Mouse (Mus musculus) heart, embryonic 15.5 days (tissue): ENCODE measurements around the gene Tmem186. TPM values are rescaled to one million over a fixed set of nuclear protein-coding genes. Genes with fewer than 3 reads are reported as not detected.

ENCODE experiments used
- ATAC-seq: fragments of 200-750 bp; cut with Nextera tagmentation; replicated peaks from 2 replicates; pipeline ENCODE4 v1.8.0; 2017; ENCODE audit warnings: low read depth, moderate TSS enrichment; ENCODE audit not compliant: insufficient number of reproducible peaks, insufficient read depth, low FRiP score
- H3K27ac ChIP-seq: fragments of 300-500 bp; sonication (generic); 2 replicates; pipeline ENCODE4 v1.5.1; 2015; ENCODE audit warnings: mild to moderate bottlenecking, inconsistent platforms
- H3K27me3 ChIP-seq: fragments of 300-500 bp; sonication (generic); 2 replicates; pipeline ENCODE4 v1.6.1; 2015; ENCODE audit warnings: inconsistent platforms
- H3K36me3 ChIP-seq: fragments of 300-500 bp; sonication (generic); 2 replicates; pipeline ENCODE4 v1.6.1; 2015; ENCODE audit warnings: mild to moderate bottlenecking, inconsistent platforms
- H3K4me1 ChIP-seq: fragments of 300-500 bp; sonication (generic); replicated peaks from 2 replicates; pipeline ENCODE4 v1.6.1; 2015; ENCODE audit warnings: inconsistent platforms
- H3K4me2 ChIP-seq: fragments of 300-500 bp; sonication (generic); 2 replicates; pipeline ENCODE4 v1.6.1; 2015; ENCODE audit warnings: inconsistent platforms, mild to moderate bottlenecking, moderate library complexity
- H3K4me3 ChIP-seq: fragments of 300-500 bp; sonication (generic); 2 replicates; pipeline ENCODE4 v1.5.1; 2015; ENCODE audit warnings: mild to moderate bottlenecking, inconsistent platforms
- H3K9ac ChIP-seq: fragments of 300-500 bp; sonication (generic); 2 replicates; pipeline ENCODE4 v1.6.1; 2015; ENCODE audit warnings: mild to moderate bottlenecking, inconsistent platforms
- H3K9me3 ChIP-seq: fragments of 300-500 bp; sonication (generic); replicated peaks from 2 replicates; pipeline ENCODE4 v1.6.1; 2016; ENCODE audit warnings: inconsistent platforms
- WGBS: fragments of 180-500 bp; shearing (Covaris S2); methylation state at CpG from one replicate; pipeline ENCODE4 v1.1.7; 2015; ENCODE audit warnings: mixed read lengths; 5-methylcytosine and 5-hydroxymethylcytosine counted together
- polyA plus RNA-seq: library from polyadenylated mRNA; unstranded; fragments of >200 nt; fragmentation: Nextera tagmentation; extraction: Ambion mirVana; gene quantifications from 2 replicates; pipeline ENCODE4 v1.2.1, GENCODE M21; 2015

Gene Tmem186
- polyA plus RNA-seq, 1 experiment from 2014 or later: 14.9 TPM

DNA sequence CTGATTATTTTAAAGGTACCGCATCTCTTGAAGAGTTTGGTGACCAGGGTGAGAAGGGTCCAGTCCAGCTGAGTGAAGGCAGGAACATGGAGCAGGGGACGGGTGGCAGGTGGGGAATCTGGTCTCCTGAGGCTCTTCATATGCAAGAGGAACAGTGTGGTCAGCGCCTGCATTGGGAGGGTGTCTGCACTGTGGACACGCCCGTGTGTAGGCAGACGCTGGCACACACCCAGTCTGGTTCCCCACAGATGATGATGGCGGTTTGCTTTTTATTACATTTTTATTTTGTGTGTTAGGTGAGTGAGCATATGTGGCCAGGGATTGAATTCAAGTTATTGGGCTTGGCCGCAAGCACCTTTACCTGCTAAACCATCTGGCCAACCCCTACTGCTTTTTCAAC is 38.0 kb upstream of the Tmem186 start:
- Histone ChIP-seq H3K9me3 (no peaks in the 10 kb centered on the region), H3K4me3 (no peak overlapping the region), H3K9ac (no peak overlapping the region), H3K4me2 (no peak overlapping the region), H3K4me1 (peaks cover 10% of the 10 kb centered on the region), H3K27ac (no peak overlapping the region), H3K36me3 (no peaks in the 10 kb centered on the region), H3K27me3 (peaks cover 4% of the 10 kb centered on the region; the same call in 1 of the 2 replicates)
- WGBS: 75% methylated on average over 8 of the region's 8 CpGs
- no peak for ATAC-seq

- Histone ChIP-seq H3K4me1 (peaks cover 24% of the 10 kb centered on the region), H3K27me3 (peaks cover 4% of the 10 kb centered on the region; the same call in 1 of the 2 replicates), H3K9ac (no peak overlapping the region), H3K4me3 (no peak overlapping the region), H3K4me2 (0 out of 2 replicates have a peak overlapping the region, but pooled peaks have one; percentile 13), H3K36me3 (no peaks in the 10 kb centered on the region), H3K27ac (no peak overlapping the region), H3K9me3 (no peaks in the 10 kb centered on the region)
- 6% methylated on average over 8 of the region's 8 CpGs for WGBS
- ATAC-seq: no peak
Observed at GRCm38 (mm10) chr16:8674165-8674564, 36.7 kb upstream of the Tmem186 start.

GRCm38 (mm10) chr16:8673343-8673742 is 35.8 kb upstream of the Tmem186 start:
- Histone ChIP-seq H3K4me1 (peaks cover 32% of the 10 kb centered on the region), H3K9ac (no peak overlapping the region), H3K36me3 (no peaks in the 10 kb centered on the region), H3K4me3 (no peak overlapping the region), H3K9me3 (no peaks in the 10 kb centered on the region), H3K27me3 (peaks cover 4% of the 10 kb centered on the region; the same call in 1 of the 2 replicates), H3K27ac (no peak overlapping the region), H3K4me2 (no peak overlapping the region)
- WGBS: 59% methylated on average over 6 of the region's 6 CpGs
- ATAC-seq: no peak

DNA sequence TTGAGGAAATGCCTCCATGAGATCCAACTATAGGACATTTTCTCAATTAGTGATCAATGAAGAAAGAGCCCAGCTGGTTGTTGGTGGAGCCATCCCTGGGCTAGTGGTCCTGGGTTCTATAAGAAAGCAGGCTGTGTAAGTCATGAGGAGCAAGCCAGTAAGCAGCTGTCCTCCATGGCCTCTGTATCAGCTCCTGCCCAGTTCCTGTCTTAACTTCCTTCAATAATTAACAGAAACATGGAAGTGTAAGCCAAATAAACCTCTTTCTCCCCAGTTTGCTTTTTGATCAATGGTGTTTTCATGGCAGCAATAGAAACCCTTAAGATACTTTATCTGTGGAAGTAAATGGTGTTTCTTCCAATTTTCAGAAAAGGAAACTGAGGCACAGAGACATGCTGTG is 35.3 kb upstream of the Tmem186 start:
- Histone ChIP-seq H3K4me3 (peak overlapping the region; percentile 82), H3K9ac (no peak overlapping the region), H3K27ac (no peak overlapping the region), H3K36me3 (no peaks in the 10 kb centered on the region), H3K4me1 (peaks cover 37% of the 10 kb centered on the region), H3K9me3 (no peaks in the 10 kb centered on the region), H3K4me2 (no peak overlapping the region), H3K27me3 (peaks cover 4% of the 10 kb centered on the region; the same call in 1 of the 2 replicates)
- no peak for ATAC-seq

GRCm38 (mm10) chr16:8672350-8672687 is 34.8 kb upstream of the Tmem186 start:
- Histone ChIP-seq H3K27ac (no peak overlapping the region), H3K4me2 (peak overlapping the region; percentile 93), H3K9ac (peak overlapping the region; percentile 59), H3K36me3 (no peaks in the 10 kb centered on the region), H3K9me3 (no peaks in the 10 kb centered on the region), H3K27me3 (peaks cover 4% of the 10 kb centered on the region; the same call in 1 of the 2 replicates), H3K4me1 (peaks cover 42% of the 10 kb centered on the region), H3K4me3 (peak overlapping the region; percentile 82)
- 3% methylated on average over 18 of the region's 18 CpGs for WGBS
- no peak for ATAC-seq

DNA sequence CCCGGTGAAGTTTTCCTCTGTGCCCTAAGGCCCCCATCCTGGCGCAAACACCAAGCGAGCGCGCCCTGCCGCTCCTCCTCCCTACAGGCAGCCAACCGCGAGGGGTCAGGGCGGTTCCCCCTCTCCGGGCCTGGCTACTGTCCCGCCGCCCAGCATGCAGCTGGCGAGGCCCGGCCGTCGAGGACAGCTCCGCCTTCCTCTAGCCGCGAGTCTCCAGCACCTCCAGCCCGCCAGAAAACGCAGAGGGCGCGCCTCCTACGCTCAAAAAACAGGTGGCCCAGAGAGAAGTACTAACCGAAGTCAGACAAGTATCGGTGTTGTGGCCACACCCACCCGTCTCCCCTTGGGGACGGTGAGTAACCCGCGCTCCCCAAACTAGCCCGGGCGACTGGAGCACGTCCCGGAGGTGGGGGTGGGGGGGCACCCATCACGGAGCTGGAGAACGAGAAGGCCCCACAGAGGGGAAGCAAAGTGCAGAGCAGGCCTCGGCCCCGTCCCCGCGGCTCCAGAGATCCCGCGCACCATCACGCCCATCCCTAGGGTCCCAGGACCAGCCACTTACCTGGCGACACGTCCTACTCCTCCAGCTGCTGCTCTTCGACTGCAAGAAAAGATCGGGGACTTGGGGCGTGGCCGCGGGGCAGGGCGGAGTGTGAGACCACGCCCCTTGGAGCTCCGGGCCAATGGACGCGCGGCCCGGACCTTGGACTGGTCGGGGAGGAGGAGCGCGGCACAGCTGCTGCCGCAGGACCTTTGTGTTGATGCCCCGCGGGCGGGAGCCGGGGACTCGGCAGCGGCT is 34.2 kb upstream of the Tmem186 start, which contains the start of gene Carhsp1:
Gene Carhsp1 (minus strand): TSS at position 605 of the 799 bp plus-strand sequence.
- peak; percentile 93 for ATAC-seq
- Histone ChIP-seq H3K27ac (peak within 1 kb of the TSS; percentile 88), H3K4me3 (peak within 1 kb of the TSS; percentile 82), H3K4me1 (peaks cover 48% of the 10 kb centered on the region), H3K9me3 (no peaks in the 10 kb centered on the region), H3K4me2 (peak within 1 kb of the TSS; percentile 93), H3K27me3 (peaks cover 4% of the 10 kb centered on the region; the same call in 1 of the 2 replicates), H3K9ac (peak within 1 kb of the TSS; percentile 76), H3K36me3 (no peaks in the 10 kb centered on the region)
- under 1% methylated on average over 67 of the region's 67 CpGs for WGBS

DNA sequence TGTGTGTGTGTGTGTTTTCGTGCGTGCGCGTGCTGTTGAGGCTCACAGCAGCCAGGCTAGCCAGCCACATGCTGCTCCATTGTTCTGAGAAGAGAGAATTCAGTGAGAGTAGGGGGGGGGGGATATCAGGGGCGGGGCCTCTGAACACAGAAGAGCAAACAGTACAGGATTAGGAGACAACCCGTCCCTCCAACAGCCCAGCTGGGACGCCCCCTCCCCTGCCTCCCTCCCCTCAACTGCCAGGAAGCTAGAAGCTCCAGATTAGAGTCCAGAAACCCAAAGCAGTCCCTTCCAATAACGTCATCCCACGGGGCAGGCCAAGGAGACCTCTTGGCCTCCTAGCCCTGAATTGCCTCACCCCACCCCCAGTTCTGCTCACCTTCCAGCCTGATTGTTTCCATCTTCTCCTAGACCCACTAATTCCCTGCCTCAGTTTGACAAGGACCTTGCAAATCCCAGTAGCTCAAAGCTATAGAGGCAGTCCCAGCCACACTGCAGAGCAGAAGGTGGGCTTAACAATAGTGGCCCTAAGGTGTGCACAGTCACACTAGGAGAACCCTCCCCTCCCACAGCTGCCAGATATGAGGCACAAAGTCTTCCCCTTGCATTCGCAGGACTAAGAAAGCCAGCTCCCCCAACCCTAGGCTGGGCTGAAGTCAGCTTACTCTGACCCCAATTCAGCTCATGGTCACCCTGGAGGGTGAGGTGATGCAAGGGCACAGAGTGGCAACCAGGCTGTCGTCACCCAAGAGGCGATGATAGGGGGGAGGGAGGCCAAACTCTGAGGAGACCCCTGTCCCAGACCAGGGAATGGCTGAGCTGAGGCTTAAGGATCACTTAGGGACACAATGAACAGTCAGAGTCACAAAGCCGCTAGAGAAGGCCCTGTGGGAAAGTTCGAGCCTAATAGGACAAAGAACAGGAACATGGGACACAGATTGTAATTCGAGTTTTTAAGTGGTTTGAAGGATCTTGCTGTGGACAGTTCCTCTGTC is 32.8 kb upstream of the Tmem186 start:
- H3K4me2 ChIP-seq: peak overlapping the region; percentile 93
- H3K27me3 ChIP-seq: peaks cover 4% of the 10 kb centered on the region; the same call in 1 of the 2 replicates
- no peaks in the 10 kb centered on the region for H3K36me3 ChIP-seq
- WGBS: 16% methylated on average over 15 of the region's 15 CpGs
- H3K27ac ChIP-seq: peak overlapping the region; percentile 88
- H3K9me3 ChIP-seq: no peaks in the 10 kb centered on the region
- ATAC-seq: no peak
- H3K4me3 ChIP-seq: peak overlapping the region; percentile 82
- H3K4me1 ChIP-seq: peaks cover 61% of the 10 kb centered on the region
- H3K9ac ChIP-seq: peak overlapping the region; percentile 76

- Histone ChIP-seq H3K36me3 (no peaks in the 10 kb centered on the region), H3K4me3 (no peak overlapping the region), H3K27me3 (peaks cover 4% of the 10 kb centered on the region; the same call in 1 of the 2 replicates), H3K4me2 (peak overlapping the region; percentile 93), H3K27ac (peak overlapping the region; percentile 36), H3K9me3 (no peaks in the 10 kb centered on the region), H3K9ac (peak overlapping the region; percentile 76), H3K4me1 (peaks cover 67% of the 10 kb centered on the region)
- 61% methylated on average over 5 of the region's 5 CpGs for WGBS
- no peak for ATAC-seq
Observed at GRCm38 (mm10) chr16:8669432-8669831, 31.9 kb upstream of the Tmem186 start.

- Histone ChIP-seq H3K9ac (no peak overlapping the region), H3K9me3 (no peaks in the 10 kb centered on the region), H3K4me2 (peak overlapping the region; percentile 93), H3K36me3 (no peaks in the 10 kb centered on the region), H3K4me3 (no peak overlapping the region), H3K4me1 (peaks cover 63% of the 10 kb centered on the region), H3K27ac (peak overlapping the region; percentile 60), H3K27me3 (0 out of 2 replicates have a peak, but pooled peaks cover 3% of the 10 kb centered on the region)
- 31% methylated on average over 2 of the region's 2 CpGs for WGBS
- ATAC-seq: no peak
Observed at GRCm38 (mm10) chr16:8668386-8668785, 30.9 kb upstream of the Tmem186 start.

DNA sequence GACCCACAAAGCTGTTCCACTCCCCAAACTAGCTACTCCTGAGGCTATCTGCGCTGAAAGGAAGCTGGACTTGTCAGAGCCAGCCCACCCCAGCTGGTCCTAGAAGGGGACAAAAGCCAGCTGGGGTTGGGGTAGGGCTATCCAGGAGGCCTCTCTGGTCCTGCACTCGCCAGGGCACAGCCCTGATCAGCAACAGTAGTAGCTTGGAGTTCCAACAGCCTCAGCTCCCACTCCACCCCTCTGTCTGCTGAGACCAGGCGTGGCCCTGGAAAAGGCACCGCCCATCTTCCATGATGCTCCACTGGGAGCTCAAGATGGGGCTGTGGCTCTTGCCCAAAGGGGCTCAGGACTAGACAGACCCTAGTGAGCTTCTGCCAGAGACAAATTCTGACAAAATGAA is 30.3 kb upstream of the Tmem186 start:
- no peak for ATAC-seq
- Histone ChIP-seq H3K4me3 (no peak overlapping the region), H3K27me3 (no peaks in the 10 kb centered on the region), H3K9me3 (no peaks in the 10 kb centered on the region), H3K9ac (no peak overlapping the region), H3K4me2 (no peak overlapping the region), H3K27ac (peak overlapping the region; percentile 60), H3K36me3 (no peaks in the 10 kb centered on the region), H3K4me1 (peaks cover 67% of the 10 kb centered on the region)
- WGBS: 65% methylated on average over 4 of the region's 4 CpGs

DNA sequence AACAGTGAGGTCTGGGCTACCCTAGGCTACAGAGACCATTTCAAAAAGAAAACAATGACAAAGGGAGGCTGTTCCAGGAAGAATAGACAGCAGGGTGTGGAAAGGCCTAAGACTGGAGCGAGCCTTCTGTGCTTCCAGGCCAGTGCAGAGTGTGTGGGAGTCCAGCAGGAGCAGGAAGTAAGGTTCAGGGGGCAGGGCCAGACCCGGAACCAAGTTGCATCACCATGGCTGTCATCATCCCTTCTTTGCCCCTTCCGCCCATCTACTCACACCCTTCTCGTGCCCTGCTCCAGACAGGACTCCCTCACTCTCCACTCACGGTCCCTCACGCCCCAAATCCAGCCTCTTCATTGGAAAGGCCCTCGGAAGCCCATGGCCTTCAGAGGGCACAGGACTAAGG is 29.7 kb upstream of the Tmem186 start:
- Histone ChIP-seq H3K9ac (no peak overlapping the region), H3K27ac (peak overlapping the region; percentile 60), H3K4me1 (peaks cover 67% of the 10 kb centered on the region), H3K36me3 (0 out of 2 replicates have a peak, but pooled peaks cover 2% of the 10 kb centered on the region), H3K27me3 (no peaks in the 10 kb centered on the region), H3K9me3 (no peaks in the 10 kb centered on the region), H3K4me3 (no peak overlapping the region), H3K4me2 (peak overlapping the region; percentile 9; the same call in 1 of the 2 replicates)
- ATAC-seq: no peak
- WGBS: 67% methylated on average over 7 of the region's 7 CpGs
